Mouse (Mus musculus) liver, postnatal 0 days (tissue): ENCODE measurements around the gene Amz1.

Experiments
- CTCF ChIP-seq: sonication (generic); IDR thresholded peaks from 2 replicates; pipeline ENCODE4 v1.5.1; 2016; ENCODE audit warnings: antibody characterized with exemption, low read depth
- EP300 ChIP-seq: IDR thresholded peaks from 2 replicates; pipeline ENCODE4 v1.6.1; 2016; ENCODE audit warnings: antibody characterized with exemption, low read depth, mild to moderate bottlenecking

DNA sequence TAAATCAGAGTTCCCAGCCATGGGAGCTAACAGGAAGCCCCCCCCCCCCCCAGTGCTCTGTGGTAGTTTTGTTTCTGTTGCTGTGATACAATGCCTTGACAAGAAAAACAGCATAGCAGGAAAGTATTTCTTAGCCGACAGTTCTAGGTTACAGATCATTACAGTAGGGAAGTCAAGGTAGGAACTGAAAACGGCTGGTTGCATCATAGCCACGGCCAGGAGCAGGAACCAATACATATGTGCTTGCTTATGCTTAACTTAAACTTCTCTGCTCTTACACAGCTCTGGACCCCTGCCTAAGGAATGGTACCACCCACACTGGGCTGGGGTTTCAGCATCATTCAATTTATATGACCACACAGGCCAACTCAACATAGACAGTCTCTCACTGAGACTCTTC is 9.4 kb downstream of the Amz1 start:
- no peak for TF ChIP-seq EP300
- TF ChIP-seq CTCF, result no peak
